Mouse (Mus musculus) right cerebral cortex, adult 18-20 months (tissue): ENCODE results near the gene Grik1.

Source experiments
- DNase-seq: peaks from one replicate; pipeline ENCODE4 v3.0.0; 2022; ENCODE audit warnings: mixed read lengths

The Grik1 gene

DNA sequence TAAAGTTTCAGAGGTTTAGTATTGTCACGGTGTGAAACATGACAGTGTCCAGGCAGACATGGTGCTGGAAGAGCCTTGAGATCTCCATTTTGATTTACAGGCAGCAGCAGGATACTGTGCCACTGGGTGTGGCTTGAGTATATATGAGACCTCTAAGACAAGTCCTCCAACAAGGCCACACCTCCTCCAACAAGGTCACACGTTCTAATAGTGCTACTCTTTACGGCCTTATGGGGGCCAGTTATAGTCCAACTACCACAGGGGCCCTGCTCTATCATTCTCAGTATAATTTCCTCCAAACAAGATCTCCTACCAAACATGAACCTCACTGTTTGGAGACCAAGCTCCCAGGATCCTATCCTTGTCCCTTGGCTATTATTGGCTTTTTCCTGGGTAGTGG, 441.3 kb downstream of the Grik1 start:
- DNase-seq = no peak
